Mouse (Mus musculus): ENCODE measurements around the gene Edf1.

The Edf1 gene

GRCm38 (mm10) chr2:25583120-25583481 is 25.5 kb downstream of the Edf1 start:
- DNase-seq = peak; percentile 95

GRCm38 (mm10) chr2:25583571-25583970 is 25.9 kb downstream of the Edf1 start:
- no peak for DNase-seq

- no peak for DNase-seq
These were observed 26.5 kb downstream of the Edf1 start for GRCm38 (mm10) chr2:25584152-25584551.

GRCm38 (mm10) chr2:25584856-25585255 is 27.2 kb downstream of the Edf1 start:
- DNase-seq = no peak

GRCm38 (mm10) chr2:25585601-25586000 is 28.0 kb downstream of the Edf1 start:
- DNase-seq = no peak

GRCm38 (mm10) chr2:25587290-25587689 is 29.6 kb downstream of the Edf1 start:
- peak; percentile 89 for DNase-seq

- no peak for DNase-seq
These were observed 30.7 kb downstream of the Edf1 start for GRCm38 (mm10) chr2:25588227-25588907.

GRCm38 (mm10) chr2:25591863-25592262 is 34.2 kb downstream of the Edf1 start:
- peak; percentile 84 for DNase-seq

- DNase-seq = no peak
These were observed 39.3 kb downstream of the Edf1 start for GRCm38 (mm10) chr2:25596765-25597510.

GRCm38 (mm10) chr2:25598749-25599148 is 41.1 kb downstream of the Edf1 start:
- DNase-seq = no peak

- DNase-seq = no peak
These were observed 42.4 kb downstream of the Edf1 start for GRCm38 (mm10) chr2:25600037-25600436.

- DNase-seq = no peak
These were observed 44.9 kb downstream of the Edf1 start for GRCm38 (mm10) chr2:25602526-25602925.

- DNase-seq = peak; percentile 99
These were observed 50.3 kb downstream of the Edf1 start, which contains the start of gene Rabl6 for GRCm38 (mm10) chr2:25607761-25608622. TSS of gene Rabl6 (minus strand) at chr2:25608521.

- no peak for DNase-seq
These were observed 51.0 kb downstream of the Edf1 start for GRCm38 (mm10) chr2:25608671-25609070.

Measured in heart, adult 11 months (tissue).